Mouse (Mus musculus) heart, embryonic 14.5 days (tissue): Measurements from ENCODE around the gene Slit3. TPM values are rescaled to one million over a fixed set of nuclear protein-coding genes. Genes with fewer than 3 reads are reported as not detected.

Experiments used
- ATAC-seq: fragments of 200-750 bp; cut with Nextera tagmentation; 2 replicates; pipeline ENCODE4 v1.8.0; 2017; ENCODE audit warnings: low read depth, moderate TSS enrichment; ENCODE audit not compliant: insufficient number of reproducible peaks, insufficient read depth, low FRiP score
- H3K27ac ChIP-seq, 2 experiments: fragments of 200-500 bp in 1 of 2; fragments of 300-500 bp in 1 of 2; sonication (generic) in 1 of 2; replicated peaks in 1 of 2; 2 replicates each; pipeline ENCODE4 v1.5.1; 2012 to 2014; ENCODE audit warnings: low read depth in 2 of 2, low read length in 2 of 2, control low read depth in 1 of 2, mild to moderate bottlenecking in 1 of 2, mixed read lengths in 1 of 2; ENCODE audit not compliant: control insufficient read depth in 1 of 2, insufficient read depth in 1 of 2
- H3K27me3 ChIP-seq: fragments of 300-500 bp; sonication (generic); 2 replicates; pipeline ENCODE4 v1.6.1; 2014; ENCODE audit warnings: mild to moderate bottlenecking, low read length, control low read depth; ENCODE audit not compliant: control insufficient read depth, insufficient read depth
- H3K36me3 ChIP-seq: fragments of 300-500 bp; sonication (generic); 2 replicates; pipeline ENCODE4 v1.6.1; 2014; ENCODE audit warnings: mild to moderate bottlenecking, control low read depth, low read length, mixed read lengths; ENCODE audit not compliant: control insufficient read depth, insufficient read depth
- H3K4me1 ChIP-seq, 2 experiments: fragments of 200-500 bp in 1 of 2; fragments of 300-500 bp in 1 of 2; sonication (generic) in 1 of 2; 2 replicates each; pipeline ENCODE4 v1.6.1; 2012 to 2014; ENCODE audit warnings: low read length in 2 of 2, control low read depth in 1 of 2, mixed read lengths in 1 of 2; ENCODE audit not compliant: control insufficient read depth in 2 of 2, insufficient read depth in 2 of 2
- H3K4me2 ChIP-seq: fragments of 300-500 bp; sonication (generic); 2 replicates; pipeline ENCODE4 v1.6.1; 2014; ENCODE audit warnings: mild to moderate bottlenecking, low read length
- H3K4me3 ChIP-seq, 2 experiments: fragments of 200-500 bp in 1 of 2; fragments of 300-500 bp in 1 of 2; sonication (generic) in 1 of 2; 2 replicates each; pipeline ENCODE4 v1.5.1; 2012 to 2014; ENCODE audit warnings: low read length in 2 of 2, mild to moderate bottlenecking in 2 of 2, control low read depth in 1 of 2, low read depth in 1 of 2, moderate library complexity in 1 of 2; ENCODE audit not compliant: control insufficient read depth in 1 of 2, insufficient read depth in 1 of 2
- H3K9ac ChIP-seq: fragments of 300-500 bp; sonication (generic); 2 replicates; pipeline ENCODE4 v1.6.1; 2014; ENCODE audit warnings: mild to moderate bottlenecking, low read length
- H3K9me3 ChIP-seq: fragments of 300-500 bp; sonication (generic); 2 replicates; pipeline ENCODE4 v1.6.1; 2016; ENCODE audit warnings: low read length, control low read depth; ENCODE audit not compliant: control insufficient read depth
- WGBS: fragments of 180-500 bp; shearing (Covaris S2); extraction: QIAGEN DNeasy Blood & Tissue Kit; methylation state at CpG from one replicate; pipeline ENCODE4 v1.1.7; 2014; 5-methylcytosine and 5-hydroxymethylcytosine counted together
- polyA plus RNA-seq: library from polyadenylated mRNA; unstranded; fragments of >200 nt; fragmentation: Nextera tagmentation; extraction: Ambion mirVana; gene quantifications from 2 replicates; pipeline ENCODE4 v1.2.1, GENCODE M21; 2014

Gene Slit3
- polyA plus RNA-seq, 1 experiment from 2014 or later = 25.7 TPM

DNA sequence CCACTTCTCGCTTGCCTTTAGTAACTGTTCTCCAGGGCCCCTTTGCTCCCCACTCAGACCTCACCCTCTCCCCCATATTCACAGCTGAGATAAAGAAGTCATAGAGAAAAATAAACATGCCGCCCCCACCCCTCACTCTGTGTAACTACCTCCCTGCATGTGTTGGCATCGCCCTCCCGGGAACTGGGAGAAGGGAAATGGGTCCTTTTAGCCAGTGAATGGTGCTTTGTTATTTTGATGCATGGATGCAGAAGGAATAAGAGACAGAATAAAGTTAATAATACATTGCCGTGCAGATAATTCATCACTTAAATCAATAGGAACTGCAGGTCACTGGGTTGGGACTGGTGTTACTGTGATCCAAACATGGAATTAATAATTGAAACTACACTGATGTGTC lies 298.0 kb downstream of the Slit3 start:
- Histone ChIP-seq H3K27me3 (no peaks in the 10 kb centered on the region), H3K4me2 (no peak overlapping the region), H3K9ac (no peak overlapping the region), H3K4me1 (peaks cover 0 to 2% of the 10 kb centered on the region in 2 experiments; a peak in 2 of 4 replicates), H3K27ac (no peak overlapping the region), H3K36me3 (no peaks in the 10 kb centered on the region), H3K9me3 (no peaks in the 10 kb centered on the region), H3K4me3 (no peak overlapping the region)
- 81% methylated on average over 5 of the region's 5 CpGs for WGBS
- no peak for ATAC-seq

DNA sequence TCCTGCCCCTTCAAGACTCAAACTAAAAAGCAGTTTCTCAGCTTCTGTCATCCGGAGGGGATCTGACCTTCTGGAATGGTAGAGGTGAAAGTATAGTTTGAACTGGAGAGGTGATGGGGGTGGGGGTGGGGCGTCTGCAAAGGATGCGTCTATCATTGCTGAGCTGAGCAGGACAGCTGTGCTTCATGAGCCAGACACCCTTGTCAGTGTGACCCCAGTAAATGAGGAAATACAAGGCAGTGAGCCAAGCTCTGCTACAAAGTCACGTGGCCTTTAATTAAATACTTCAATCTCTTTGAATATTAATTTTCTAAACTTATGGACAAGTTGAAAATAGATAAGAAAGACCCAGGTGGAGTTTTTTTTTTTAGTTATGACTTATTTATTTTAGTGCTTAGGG lies 300.7 kb downstream of the Slit3 start:
- Histone ChIP-seq H3K4me1 (peaks cover 0 to 2% of the 10 kb centered on the region in 2 experiments; a peak in 1 of 4 replicates), H3K9me3 (no peaks in the 10 kb centered on the region), H3K27ac (no peak overlapping the region), H3K27me3 (no peaks in the 10 kb centered on the region), H3K4me2 (no peak overlapping the region), H3K9ac (no peak overlapping the region), H3K36me3 (no peaks in the 10 kb centered on the region), H3K4me3 (no peak overlapping the region)
- ATAC-seq = no peak
- WGBS = 37% methylated on average over 4 of the region's 4 CpGs

DNA sequence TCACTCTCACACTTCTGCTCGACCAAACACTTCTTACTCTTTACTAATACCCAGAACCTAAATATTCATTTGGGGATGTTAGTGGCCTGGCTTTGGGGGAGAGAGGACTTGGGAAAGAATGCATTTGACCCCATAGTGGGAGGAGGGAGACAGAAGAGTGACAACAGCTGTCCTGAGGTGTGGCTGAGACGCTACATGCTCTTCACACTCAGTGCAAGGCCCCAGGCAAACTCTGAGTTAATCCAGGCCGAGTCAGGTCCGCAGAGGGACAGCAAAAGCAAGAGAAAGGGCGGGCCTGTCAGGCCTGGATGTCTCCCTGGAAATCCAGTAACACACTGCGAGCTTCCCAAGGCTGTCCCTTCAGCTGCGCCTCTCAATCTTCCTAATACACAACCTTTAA lies 307.0 kb downstream of the Slit3 start:
- H3K36me3 ChIP-seq = no peaks in the 10 kb centered on the region
- H3K9me3 ChIP-seq = no peaks in the 10 kb centered on the region
- H3K27ac ChIP-seq = no peak overlapping the region
- 28% methylated on average over 7 of the region's 7 CpGs for WGBS
- no peak overlapping the region for H3K4me2 ChIP-seq
- no peaks in the 10 kb centered on the region for H3K27me3 ChIP-seq
- H3K4me3 ChIP-seq = no peak overlapping the region
- no peak for ATAC-seq
- H3K4me1 ChIP-seq = peaks cover 0 to 4% of the 10 kb centered on the region in 2 experiments; a peak in 1 of 4 replicates
- no peak overlapping the region for H3K9ac ChIP-seq

GRCm38 (mm10) chr11:35431130-35431529 lies 310.1 kb downstream of the Slit3 start:
- Histone ChIP-seq H3K9me3 (no peaks in the 10 kb centered on the region), H3K27ac (no peak overlapping the region), H3K9ac (no peak overlapping the region), H3K4me1 (peaks cover 0 to 4% of the 10 kb centered on the region in 2 experiments; a peak in 1 of 4 replicates), H3K4me2 (no peak overlapping the region), H3K27me3 (no peaks in the 10 kb centered on the region), H3K4me3 (no peak overlapping the region), H3K36me3 (no peaks in the 10 kb centered on the region)
- no peak for ATAC-seq
- WGBS = 82% methylated on average over 8 of the region's 8 CpGs

DNA sequence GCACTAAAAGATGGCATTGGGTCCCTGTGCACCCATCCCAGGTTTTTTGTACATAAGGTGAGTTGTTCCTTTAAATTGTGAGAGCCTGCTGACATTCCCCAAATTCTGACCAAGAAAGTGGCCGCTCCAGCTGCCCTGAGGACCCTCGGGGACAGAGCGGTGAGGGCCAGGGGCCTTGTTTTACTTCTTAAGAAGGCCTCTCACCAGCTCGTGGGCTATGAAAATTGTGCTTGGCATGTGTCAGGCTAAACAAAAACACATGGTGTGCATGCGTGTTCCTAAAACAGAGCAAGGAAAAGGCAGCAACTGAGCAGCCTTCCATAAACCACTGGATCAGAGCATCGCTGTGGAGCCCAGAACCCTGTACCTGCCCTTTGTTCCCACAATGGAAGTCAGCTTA lies 316.5 kb downstream of the Slit3 start:
- 85% methylated on average over 6 of the region's 6 CpGs for WGBS
- Histone ChIP-seq H3K9ac (no peak overlapping the region), H3K9me3 (no peaks in the 10 kb centered on the region), H3K27me3 (no peaks in the 10 kb centered on the region), H3K4me2 (no peak overlapping the region), H3K4me1 (no peaks in the 10 kb centered on the region), H3K27ac (no peak overlapping the region), H3K4me3 (no peak overlapping the region), H3K36me3 (no peaks in the 10 kb centered on the region)
- no peak for ATAC-seq

GRCm38 (mm10) chr11:35440186-35440585 lies 319.2 kb downstream of the Slit3 start:
- Histone ChIP-seq H3K9me3 (no peaks in the 10 kb centered on the region), H3K36me3 (no peaks in the 10 kb centered on the region), H3K4me2 (no peak overlapping the region), H3K4me1 (peaks cover 0 to 5% of the 10 kb centered on the region in 2 experiments; a peak in 1 of 4 replicates), H3K9ac (no peak overlapping the region), H3K27ac (no peak overlapping the region), H3K27me3 (no peaks in the 10 kb centered on the region), H3K4me3 (no peak overlapping the region)
- 78% methylated on average over 11 of the region's 11 CpGs for WGBS
- no peak for ATAC-seq

GRCm38 (mm10) chr11:35444489-35445100 lies 323.6 kb downstream of the Slit3 start:
- Histone ChIP-seq H3K4me1 (peaks cover 0 to 7% of the 10 kb centered on the region in 2 experiments; a peak in 1 of 4 replicates), H3K36me3 (no peaks in the 10 kb centered on the region), H3K27ac (no peak overlapping the region), H3K9ac (no peak overlapping the region), H3K4me3 (no peak overlapping the region), H3K4me2 (no peak overlapping the region), H3K27me3 (no peaks in the 10 kb centered on the region), H3K9me3 (no peaks in the 10 kb centered on the region)
- ATAC-seq = no peak
- WGBS = 65% methylated on average over 6 of the region's 6 CpGs

- H3K4me3 ChIP-seq = no peak overlapping the region
- H3K27me3 ChIP-seq = peaks cover 3% of the 10 kb centered on the region; the same call in 1 of the 2 replicates
- no peaks in the 10 kb centered on the region for H3K36me3 ChIP-seq
- 66% methylated on average over 9 of the region's 9 CpGs for WGBS
- ATAC-seq = no peak
- peaks cover 0 to 7% of the 10 kb centered on the region in 2 experiments; a peak in 1 of 4 replicates for H3K4me1 ChIP-seq
- H3K27ac ChIP-seq = no peak overlapping the region
- H3K9ac ChIP-seq = no peak overlapping the region
- no peak overlapping the region for H3K4me2 ChIP-seq
- no peaks in the 10 kb centered on the region for H3K9me3 ChIP-seq
Observed at GRCm38 (mm10) chr11:35447951-35448350, 326.9 kb downstream of the Slit3 start.
